Comparison of ENCODE assay signal across 18 mouse cellular contexts in the genomic region with DNA sequence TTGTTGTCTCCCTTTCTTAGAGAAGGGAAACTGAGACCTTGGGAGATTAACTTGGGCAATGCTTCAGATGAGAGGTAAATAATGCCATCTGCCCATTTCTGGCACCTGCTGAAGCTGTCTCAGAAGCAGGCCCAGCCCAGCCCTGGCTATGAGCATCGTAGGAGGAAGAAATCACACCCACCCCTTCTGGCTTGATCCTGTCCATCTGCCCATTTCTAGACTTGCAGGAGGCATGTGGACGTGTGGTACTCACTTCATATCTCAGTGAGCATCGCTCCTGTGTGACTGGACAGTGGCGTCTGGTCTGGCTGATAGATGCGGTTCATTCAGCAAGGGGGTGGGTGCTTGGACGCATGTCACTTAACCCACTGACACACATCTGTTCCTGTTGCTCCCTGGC.
DNase-seq lines count a peak whose midpoint lies in the region; ATAC-seq lines count a peak whose summit lies in the region.
"Had no signal": no experiment of that assay in that cellular context is flagged by ENCODE, and none has a peak within 500 bp of the region (broad histone marks: within the 10 kb centered on the region; RNA-seq: fewer than 3 reads in every experiment).

No protein-coding gene starts in this region.

- no peak overlapping the region for H3K9ac ChIP-seq in forebrain, embryonic 15.5 days (replicated peaks)
- H3K9ac ChIP-seq: limb, embryonic 12.5 days; liver, embryonic 14.5 days had no signal

- ATAC-seq in frontal cortex, adult (ENCODE audit: low TSS enrichment): peak; percentile 69; the same call in 1 of the 2 replicates
- peak; percentile 71; the same call in 1 of the 2 replicates for ATAC-seq in forebrain, embryonic 15.5 days (replicated peaks)
- ATAC-seq: hindbrain, postnatal 0 days had no signal

- H3K4me2 ChIP-seq in forebrain, embryonic 15.5 days (replicated peaks): no peak overlapping the region
- H3K4me2 ChIP-seq: heart, embryonic 11.5 days; limb, embryonic 12.5 days; midbrain, embryonic 11.5 days had no signal

- no peak for DNase-seq in frontal cortex, postnatal 25 days (ENCODE audit: low spot score in 2 of 2)
- peak; percentile 54 for DNase-seq in MN1 (ENCODE audit: low spot score)
- DNase-seq in cerebellum, adult 18-20 months: peak; percentile 38 to 52
- DNase-seq in kidney, postnatal 25 days: no peak
- DNase-seq in kidney, adult 11 months: no peak
- DNase-seq: B cell, adult 2 months; gastrocnemius, postnatal 25 days; heart, postnatal 4 days; kidney, adult 9 months; thymus, postnatal 25 days had no signal

- peaks cover 28% of the 10 kb centered on the region for H3K4me1 ChIP-seq in forebrain, embryonic 15.5 days

- no peaks in the 10 kb centered on the region for H3K9me3 ChIP-seq in forebrain, embryonic 15.5 days
- H3K9me3 ChIP-seq: limb, embryonic 12.5 days had no signal

- H3K36me3 ChIP-seq in forebrain, embryonic 15.5 days: no peaks in the 10 kb centered on the region
- H3K36me3 ChIP-seq: limb, embryonic 12.5 days had no signal

- H3K4me3 ChIP-seq in forebrain, embryonic 15.5 days: no peak overlapping the region
- H3K4me3 ChIP-seq: layer of hippocampus, adult 2 months; limb, embryonic 12.5 days had no signal

- 58% methylated on average over 6 of the region's 6 CpGs for WGBS in forebrain, embryonic 15.5 days

- H3K27me3 ChIP-seq in forebrain, embryonic 15.5 days: no peaks in the 10 kb centered on the region

- peak overlapping the region; percentile 23; the same call in 1 of the 2 replicates for H3K27ac ChIP-seq in forebrain, embryonic 15.5 days (replicated peaks)
- H3K27ac ChIP-seq: hindbrain, postnatal 0 days; layer of hippocampus, adult 2 months; liver, embryonic 14.5 days had no signal

Comparison
In these comparisons a context has a peak if more than half of its experiments do, and no peak if none do; other contexts are left out.
1. DNase-seq: peak in MN1 (single experiment) and cerebellum, adult 18-20 months (2 of 2); none in frontal cortex, postnatal 25 days (0 of 2), kidney, postnatal 25 days (0 of 2) and kidney, adult 11 months (single experiment).